Mouse (Mus musculus) kidney, embryonic 14.5 days (tissue): ENCODE results near the gene Galnt10. TPM values are rescaled to one million over a fixed set of nuclear protein-coding genes. Genes with fewer than 3 reads are reported as not detected.

Experiments used
- ATAC-seq: fragments of 200-750 bp; cut with Nextera tagmentation; 2 replicates; pipeline ENCODE4 v1.8.0; 2017; ENCODE audit warnings: moderate number of reproducible peaks, mild to moderate bottlenecking, moderate TSS enrichment, moderate library complexity; ENCODE audit not compliant: low FRiP score, low TSS enrichment
- H3K27ac ChIP-seq: fragments of 300-500 bp; sonication (generic); 2 replicates; pipeline ENCODE4 v1.5.1; 2014; ENCODE audit warnings: low read depth, mild to moderate bottlenecking, low read length, moderate library complexity, mixed read lengths
- H3K27me3 ChIP-seq: fragments of 300-500 bp; sonication (generic); 2 replicates; pipeline ENCODE4 v1.6.1; 2014; ENCODE audit warnings: mild to moderate bottlenecking, low read length; ENCODE audit not compliant: control insufficient read depth, insufficient read depth
- H3K36me3 ChIP-seq: fragments of 300-500 bp; sonication (generic); 2 replicates; pipeline ENCODE4 v1.6.1; 2014; ENCODE audit warnings: low read length, mixed read lengths; ENCODE audit not compliant: control insufficient read depth, insufficient read depth
- H3K4me1 ChIP-seq: fragments of 300-500 bp; sonication (generic); 2 replicates; pipeline ENCODE4 v1.6.1; 2014; ENCODE audit warnings: low read length, mixed read lengths; ENCODE audit not compliant: control insufficient read depth, insufficient read depth
- H3K4me2 ChIP-seq: fragments of 300-500 bp; sonication (generic); replicated peaks from 2 replicates; pipeline ENCODE4 v1.6.1; 2014; ENCODE audit warnings: low read depth, mild to moderate bottlenecking, low read length
- H3K4me3 ChIP-seq: fragments of 300-500 bp; sonication (generic); 2 replicates; pipeline ENCODE4 v1.5.1; 2014; ENCODE audit warnings: mild to moderate bottlenecking, low read length
- H3K9ac ChIP-seq: fragments of 300-500 bp; sonication (generic); 2 replicates; pipeline ENCODE4 v1.6.1; 2014; ENCODE audit warnings: low read depth, mild to moderate bottlenecking, low read length, moderate library complexity
- H3K9me3 ChIP-seq: fragments of 300-500 bp; sonication (generic); 2 replicates; pipeline ENCODE4 v1.6.1; 2016; ENCODE audit warnings: low read length; ENCODE audit not compliant: control insufficient read depth
- WGBS: fragments of 180-500 bp; shearing (Covaris S2); extraction: QIAGEN DNeasy Blood & Tissue Kit; methylation state at CpG from one replicate; pipeline ENCODE4 v1.1.7; 2014; 5-methylcytosine and 5-hydroxymethylcytosine counted together
- polyA plus RNA-seq: library from polyadenylated mRNA; unstranded; fragments of >200 nt; fragmentation: Nextera tagmentation; extraction: Ambion mirVana; gene quantifications from 2 replicates; pipeline ENCODE4 v1.2.1, GENCODE M21; 2014

Gene Galnt10
- polyA plus RNA-seq, 1 experiment from 2014 or later, result 13.0 TPM

DNA sequence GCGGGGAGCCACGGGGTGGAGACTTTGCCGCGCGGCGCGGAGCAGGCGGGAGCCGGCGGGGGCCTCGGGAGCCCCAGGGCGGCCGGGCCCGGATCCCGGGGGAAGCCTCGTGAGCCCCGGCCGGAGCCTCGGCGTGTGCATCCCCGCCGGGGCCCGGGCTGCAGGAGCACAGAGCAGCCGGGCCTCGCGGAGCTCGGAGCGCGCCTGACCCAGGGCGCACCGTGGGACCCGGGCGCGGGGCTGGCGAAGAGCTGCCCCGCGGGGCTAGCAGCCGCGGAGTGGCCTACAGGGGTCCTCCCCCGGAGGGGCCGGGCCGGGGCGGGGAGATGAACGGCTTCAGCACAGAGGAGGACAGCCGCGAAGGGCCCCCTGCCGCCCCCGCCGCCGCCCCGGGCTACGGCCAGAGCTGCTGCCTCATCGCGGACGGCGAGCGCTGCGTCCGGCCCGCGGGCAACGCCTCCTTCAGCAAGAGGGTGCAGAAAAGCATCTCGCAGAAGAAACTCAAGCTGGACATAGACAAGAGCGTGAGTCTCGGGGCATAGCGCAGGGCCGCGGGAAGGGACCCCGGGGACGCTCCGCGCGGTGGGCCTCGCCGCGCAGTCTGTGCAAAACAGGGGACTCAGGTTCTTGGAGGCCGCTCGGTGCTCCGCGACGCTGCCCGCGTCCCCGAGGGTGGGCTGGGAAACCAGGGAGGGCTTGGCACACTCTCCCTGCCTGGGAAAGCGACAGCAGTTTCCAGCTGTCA lies 156.7 kb downstream of the Galnt10 start:
- H3K27ac ChIP-seq, result 0 out of 2 replicates have a peak overlapping the region, but pooled peaks have one; percentile 42

GRCm38 (mm10) chr11:57802511-57802870 lies 157.2 kb downstream of the Galnt10 start:
- Histone ChIP-seq H3K4me1 (peaks cover 8% of the 10 kb centered on the region), H3K27me3 (no peaks in the 10 kb centered on the region), H3K9me3 (no peaks in the 10 kb centered on the region), H3K9ac (peak overlapping the region; percentile 95), H3K27ac (no peak overlapping the region), H3K4me2 (peak overlapping the region; percentile 99), H3K4me3 (peak overlapping the region; percentile 70), H3K36me3 (peaks cover 2% of the 10 kb centered on the region; the same call in 1 of the 2 replicates)
- under 1% methylated on average over 18 of the region's 18 CpGs for WGBS
- no peak for ATAC-seq

More for the DNA sequence above, 156.7 kb downstream of the Galnt10 start:
- peak overlapping the region; percentile 95 for H3K9ac ChIP-seq
- under 1% methylated on average over 79 of the region's 85 CpGs for WGBS
- no peaks in the 10 kb centered on the region for H3K36me3 ChIP-seq
- H3K4me1 ChIP-seq, result peaks cover 8% of the 10 kb centered on the region
- H3K27me3 ChIP-seq, result no peaks in the 10 kb centered on the region
- no peaks in the 10 kb centered on the region for H3K9me3 ChIP-seq
- H3K4me2 ChIP-seq, result peak overlapping the region; percentile 99
- peak overlapping the region; percentile 70 for H3K4me3 ChIP-seq
- ATAC-seq, result peak; percentile 75

- no peak overlapping the region for H3K4me2 ChIP-seq
- H3K9me3 ChIP-seq, result no peaks in the 10 kb centered on the region
- no peak overlapping the region for H3K9ac ChIP-seq
- peaks cover 20% of the 10 kb centered on the region for H3K36me3 ChIP-seq
- H3K27me3 ChIP-seq, result no peaks in the 10 kb centered on the region
- ATAC-seq, result no peak
- H3K4me3 ChIP-seq, result no peak overlapping the region
- peaks cover 7% of the 10 kb centered on the region for H3K4me1 ChIP-seq
- no peak overlapping the region for H3K27ac ChIP-seq
- WGBS, result 79% methylated on average over 3 of the region's 3 CpGs
Observed at GRCm38 (mm10) chr11:57805047-57805446, 159.8 kb downstream of the Galnt10 start.

GRCm38 (mm10) chr11:57809017-57809731 lies 163.9 kb downstream of the Galnt10 start:
- H3K4me3 ChIP-seq, result no peak overlapping the region
- 91% methylated on average over 17 of the region's 17 CpGs for WGBS
- ATAC-seq, result peak; percentile 43; the same call in 1 of the 2 replicates
- no peak overlapping the region for H3K27ac ChIP-seq
- no peak overlapping the region for H3K9ac ChIP-seq
- H3K4me1 ChIP-seq, result no peaks in the 10 kb centered on the region
- H3K27me3 ChIP-seq, result no peaks in the 10 kb centered on the region
- no peaks in the 10 kb centered on the region for H3K9me3 ChIP-seq
- H3K4me2 ChIP-seq, result no peak overlapping the region
- H3K36me3 ChIP-seq, result peaks cover 40% of the 10 kb centered on the region

GRCm38 (mm10) chr11:57809732-57810098 lies 164.5 kb downstream of the Galnt10 start:
- Histone ChIP-seq H3K36me3 (peaks cover 40% of the 10 kb centered on the region), H3K4me3 (no peak overlapping the region), H3K9ac (no peak overlapping the region), H3K9me3 (no peaks in the 10 kb centered on the region), H3K4me1 (no peaks in the 10 kb centered on the region), H3K27ac (no peak overlapping the region), H3K27me3 (no peaks in the 10 kb centered on the region), H3K4me2 (no peak overlapping the region)
- ATAC-seq, result no peak
- WGBS, result 89% methylated on average over 8 of the region's 8 CpGs

DNA sequence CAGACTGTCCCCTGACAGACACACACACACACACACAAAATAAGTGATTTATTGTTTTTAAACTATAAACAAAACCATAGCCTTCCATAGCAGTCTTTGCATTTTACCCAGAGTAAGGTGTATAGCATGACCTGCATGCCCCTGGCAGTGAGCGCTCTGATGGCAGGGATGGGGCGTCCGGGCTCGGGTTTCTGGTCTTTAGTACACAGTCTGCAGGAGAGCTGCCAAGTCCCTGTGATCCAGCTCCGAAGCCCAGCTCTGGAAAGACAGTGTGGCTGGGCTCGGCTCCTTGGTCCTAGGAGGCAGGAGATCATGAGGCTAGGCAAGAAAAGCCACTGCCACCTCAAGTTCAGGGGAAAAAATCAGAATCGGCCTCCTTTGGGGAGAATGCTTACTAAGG lies 165.8 kb downstream of the Galnt10 start:
- WGBS, result 82% methylated on average over 7 of the region's 7 CpGs
- no peak for ATAC-seq
- Histone ChIP-seq H3K27me3 (no peaks in the 10 kb centered on the region), H3K27ac (no peak overlapping the region), H3K4me3 (no peak overlapping the region), H3K4me2 (no peak overlapping the region), H3K36me3 (peaks cover 40% of the 10 kb centered on the region), H3K4me1 (no peaks in the 10 kb centered on the region), H3K9ac (no peak overlapping the region), H3K9me3 (no peaks in the 10 kb centered on the region)

DNA sequence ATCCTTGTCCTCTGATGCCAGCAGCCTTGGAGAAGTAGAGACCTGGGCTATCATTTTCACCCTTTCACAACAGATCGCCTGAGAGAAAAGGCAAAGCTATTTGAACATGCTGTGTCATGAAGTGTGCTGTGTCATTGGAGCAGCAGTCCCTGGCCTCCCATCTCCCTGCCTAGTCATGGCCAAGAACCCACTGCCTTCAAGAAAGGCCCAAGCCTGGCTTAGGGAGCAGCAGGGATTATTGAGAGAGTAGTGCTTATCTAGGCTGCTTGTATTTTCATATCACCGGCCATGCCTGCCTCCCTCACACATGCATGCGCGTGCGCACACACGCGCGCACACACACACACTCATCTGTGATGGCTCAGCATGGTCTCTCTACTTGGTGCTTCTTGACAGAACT lies 167.0 kb downstream of the Galnt10 start:
- no peak for ATAC-seq
- H3K27me3 ChIP-seq, result no peaks in the 10 kb centered on the region
- no peak overlapping the region for H3K4me3 ChIP-seq
- H3K4me1 ChIP-seq, result no peaks in the 10 kb centered on the region
- WGBS, result 93% methylated on average over 8 of the region's 8 CpGs
- no peak overlapping the region for H3K9ac ChIP-seq
- H3K36me3 ChIP-seq, result peaks cover 40% of the 10 kb centered on the region
- H3K4me2 ChIP-seq, result no peak overlapping the region
- no peak overlapping the region for H3K27ac ChIP-seq
- no peaks in the 10 kb centered on the region for H3K9me3 ChIP-seq

DNA sequence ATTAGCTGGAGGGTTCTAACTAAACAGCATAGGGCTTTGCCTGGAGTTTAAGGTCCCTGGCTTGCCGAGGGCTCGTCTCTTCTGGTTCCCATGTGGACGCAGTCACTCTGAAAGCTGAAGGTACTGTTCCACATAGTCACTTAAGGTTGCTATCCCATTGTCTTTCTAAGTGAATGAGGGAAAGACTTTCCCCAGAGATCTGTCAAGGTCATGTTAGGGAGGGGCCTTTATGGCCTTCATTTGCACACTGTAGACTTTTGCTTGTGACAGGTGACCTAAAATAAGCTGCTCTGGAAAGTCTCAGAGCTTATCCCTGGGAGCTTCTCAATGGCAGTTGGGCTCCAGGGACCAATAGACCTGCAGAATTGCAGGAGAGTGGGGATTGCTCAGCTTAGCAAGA lies 168.4 kb downstream of the Galnt10 start:
- H3K4me2 ChIP-seq, result no peak overlapping the region
- peaks cover 30% of the 10 kb centered on the region for H3K36me3 ChIP-seq
- no peak overlapping the region for H3K27ac ChIP-seq
- no peak overlapping the region for H3K9ac ChIP-seq
- no peaks in the 10 kb centered on the region for H3K27me3 ChIP-seq
- no peaks in the 10 kb centered on the region for H3K9me3 ChIP-seq
- ATAC-seq, result no peak
- no peak overlapping the region for H3K4me3 ChIP-seq
- no peaks in the 10 kb centered on the region for H3K4me1 ChIP-seq
- WGBS, result 90% methylated on average over 3 of the region's 3 CpGs

DNA sequence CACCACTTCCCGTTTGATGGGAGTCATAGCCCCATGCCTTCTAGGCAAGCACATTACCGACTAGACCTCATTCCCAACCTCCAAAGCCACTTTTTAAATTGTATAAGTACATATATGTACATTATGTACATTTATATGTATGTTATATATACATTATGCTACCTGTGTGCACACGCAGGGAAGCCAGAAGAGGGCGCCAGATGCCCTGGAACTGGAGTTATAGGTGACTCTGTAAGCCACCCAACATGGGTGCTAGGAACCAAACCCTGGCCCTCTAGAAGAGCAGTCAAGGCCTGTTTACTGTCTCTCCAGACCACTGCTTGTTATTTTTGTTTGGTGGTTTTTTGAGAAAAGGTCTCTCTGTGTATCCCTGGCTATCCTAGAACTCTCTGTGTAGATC lies 172.9 kb downstream of the Galnt10 start:
- H3K9ac ChIP-seq, result no peak overlapping the region
- H3K4me2 ChIP-seq, result no peak overlapping the region
- no peak overlapping the region for H3K27ac ChIP-seq
- no peaks in the 10 kb centered on the region for H3K4me1 ChIP-seq
- H3K36me3 ChIP-seq, result no peaks in the 10 kb centered on the region
- no peak for ATAC-seq
- no peaks in the 10 kb centered on the region for H3K9me3 ChIP-seq
- H3K27me3 ChIP-seq, result no peaks in the 10 kb centered on the region
- no peak overlapping the region for H3K4me3 ChIP-seq
- WGBS, result 84% methylated on average over 4 of the region's 4 CpGs
